Mouse (Mus musculus): ENCODE measurements around the gene Maged2.

- TF ChIP-seq CTCF (IDR thresholded peaks at IDR 0.05; ENCODE audit: extremely low read depth, insufficient read length, insufficient replicate concordance, low read depth, low read length) (no peak), POLR2A (IDR thresholded peaks at IDR 0.05; ENCODE audit: low read depth, low read length) (no peak)
Measured at GRCm38 (mm10) chrX:150815601-150816000, 1.5 kb upstream of the Maged2 start.

Data from small intestine, adult 2 months (tissue).